Mouse (Mus musculus): ENCODE data around the gene Atp6v0c. TPM values are rescaled to one million over a fixed set of nuclear protein-coding genes. Genes with fewer than 3 reads are reported as not detected.
"Not testable (repeated sequence)": the region's sequence is repeated elsewhere in the genome, so short reads cannot be mapped to it uniquely, and the experiment has no call there.

The Atp6v0c gene
- total RNA-seq, 2 experiments from 2014 or later = 145 to 159 TPM

GRCm38 (mm10) chr17:24157121-24157520, 12.4 kb downstream of the Atp6v0c start:
- DNase-seq = no peak

GRCm38 (mm10) chr17:24156394-24156793, 13.1 kb downstream of the Atp6v0c start:
- DNase-seq = no peak

GRCm38 (mm10) chr17:24155742-24156141, 13.8 kb downstream of the Atp6v0c start:
- no peak for DNase-seq

DNA sequence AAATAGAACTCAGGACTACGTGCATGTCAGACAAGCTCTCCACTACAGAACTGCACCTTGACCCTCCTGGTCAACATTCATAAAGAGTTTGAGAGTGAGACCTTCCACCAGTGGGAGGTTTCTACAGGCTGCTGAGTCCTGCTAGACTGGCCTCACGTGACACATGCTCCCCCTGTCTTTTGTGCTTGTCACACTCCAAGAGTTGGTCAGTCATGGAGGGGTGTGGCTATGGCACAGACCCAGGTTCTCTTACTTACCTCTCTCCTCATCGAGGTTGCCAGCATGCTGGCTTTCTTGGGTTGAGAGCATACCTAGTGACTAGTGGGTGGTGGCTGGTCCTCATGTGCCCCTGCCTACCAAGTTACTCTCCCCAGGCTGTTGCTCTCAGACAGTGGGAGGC, 15.0 kb downstream of the Atp6v0c start:
- DNase-seq = no peak

DNA sequence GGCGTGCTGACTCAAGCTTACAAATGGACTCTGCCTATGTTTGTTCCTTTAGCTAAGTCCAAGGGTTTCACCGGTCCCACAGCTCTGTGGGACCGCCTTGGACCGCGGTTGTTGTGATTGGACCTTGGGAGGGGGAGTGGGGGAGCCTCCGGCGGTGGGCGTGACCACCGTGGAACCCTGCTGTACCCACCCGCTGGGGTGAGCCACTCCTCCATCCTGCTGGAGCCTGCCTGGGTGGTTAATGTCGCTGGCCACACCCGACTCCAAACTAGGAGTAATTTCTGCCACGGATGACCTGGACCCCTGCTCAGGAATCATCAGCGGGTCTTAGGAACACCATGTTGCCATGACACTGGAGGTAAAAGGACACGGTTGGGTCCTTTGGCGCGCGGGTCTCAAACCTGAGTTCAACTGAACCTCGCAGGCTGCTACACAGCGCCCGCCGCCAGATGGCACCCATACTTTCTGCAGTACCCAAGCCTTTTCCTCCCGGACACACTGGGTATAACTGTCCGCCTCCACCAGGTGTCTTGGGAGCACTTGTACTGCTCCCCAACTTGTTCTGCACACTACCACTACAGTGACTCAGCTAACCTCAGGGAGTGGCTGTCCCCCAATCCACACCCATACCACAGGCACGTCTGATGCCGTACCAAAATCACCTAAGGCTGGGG, 17.5 kb downstream of the Atp6v0c start:
- DNase-seq = peak; percentile 56

GRCm38 (mm10) chr17:24151382-24151781, 18.1 kb downstream of the Atp6v0c start:
- DNase-seq = no peak

DNA sequence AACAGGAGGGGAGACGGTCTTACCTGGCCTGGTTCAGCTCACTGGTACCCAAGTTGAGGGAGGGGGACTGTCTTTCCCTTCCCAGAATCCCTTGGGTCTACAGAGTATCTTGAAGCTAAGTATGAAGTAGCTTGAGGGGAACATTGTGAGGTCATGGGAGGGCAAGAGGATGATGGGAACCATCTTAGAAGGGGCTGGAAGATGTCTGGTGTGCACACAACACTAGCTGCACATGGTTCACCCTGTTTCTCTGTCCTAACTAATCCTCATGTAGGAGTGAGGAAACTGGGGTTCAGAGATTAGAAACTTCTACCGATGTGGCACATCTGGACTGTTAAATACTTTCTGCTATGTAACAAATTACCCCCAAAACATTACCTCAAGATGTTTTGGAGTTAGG, 18.7 kb downstream of the Atp6v0c start, which contains the start of gene Pdpk1:
Pdpk1 (minus strand) TSS at position 101 of the 400 bp plus-strand sequence.
- DNase-seq = no peak

- DNase-seq = no peak
These were observed 20.1 kb downstream of the Atp6v0c start for GRCm38 (mm10) chr17:24149421-24149820.

DNA sequence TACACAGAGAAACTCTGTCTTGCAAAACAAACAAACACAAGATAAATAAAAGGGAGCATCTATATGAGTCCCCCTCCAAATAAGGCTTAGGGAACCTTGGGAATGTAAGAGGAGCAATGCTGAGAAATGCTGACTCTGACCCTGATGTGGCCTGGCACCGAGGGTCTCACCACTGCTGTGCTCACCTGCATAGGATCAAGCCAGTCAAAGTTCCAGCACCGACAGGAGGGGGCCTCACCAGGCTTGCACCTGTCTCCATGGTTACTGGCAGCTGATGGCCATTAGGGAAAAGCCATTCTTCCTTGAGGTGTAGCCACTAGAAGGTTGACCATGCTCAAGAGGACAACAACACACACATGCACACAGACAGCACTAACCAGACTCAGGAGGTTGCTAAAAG, 26.6 kb downstream of the Atp6v0c start:
- no peak for DNase-seq

DNA sequence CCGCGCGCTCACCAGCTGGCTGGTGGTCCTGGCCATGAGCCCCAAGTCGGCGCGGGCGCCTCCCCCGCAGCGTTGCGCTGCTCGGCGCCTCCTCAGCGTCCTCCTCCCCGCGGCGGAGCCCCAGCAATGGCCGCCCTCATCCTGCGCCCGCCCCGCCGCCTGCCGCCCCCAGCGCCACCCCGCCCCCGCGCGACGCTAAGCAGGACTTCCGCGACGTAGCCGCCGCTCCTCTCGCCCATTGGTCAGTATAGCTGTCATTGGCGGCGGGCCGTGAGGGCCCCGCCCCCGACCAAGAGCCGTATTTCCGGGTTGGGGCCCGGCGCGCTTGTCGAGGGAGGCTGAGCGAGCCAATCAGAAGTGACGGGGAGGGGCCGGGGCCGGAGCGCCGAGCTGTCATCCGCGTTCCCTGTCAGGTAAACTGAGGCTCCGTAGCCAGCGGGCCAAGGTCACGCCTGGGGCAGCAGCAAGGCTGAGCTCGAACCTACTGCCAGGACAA, 28.0 kb downstream of the Atp6v0c start:
- peak; percentile 99 for DNase-seq

DNA sequence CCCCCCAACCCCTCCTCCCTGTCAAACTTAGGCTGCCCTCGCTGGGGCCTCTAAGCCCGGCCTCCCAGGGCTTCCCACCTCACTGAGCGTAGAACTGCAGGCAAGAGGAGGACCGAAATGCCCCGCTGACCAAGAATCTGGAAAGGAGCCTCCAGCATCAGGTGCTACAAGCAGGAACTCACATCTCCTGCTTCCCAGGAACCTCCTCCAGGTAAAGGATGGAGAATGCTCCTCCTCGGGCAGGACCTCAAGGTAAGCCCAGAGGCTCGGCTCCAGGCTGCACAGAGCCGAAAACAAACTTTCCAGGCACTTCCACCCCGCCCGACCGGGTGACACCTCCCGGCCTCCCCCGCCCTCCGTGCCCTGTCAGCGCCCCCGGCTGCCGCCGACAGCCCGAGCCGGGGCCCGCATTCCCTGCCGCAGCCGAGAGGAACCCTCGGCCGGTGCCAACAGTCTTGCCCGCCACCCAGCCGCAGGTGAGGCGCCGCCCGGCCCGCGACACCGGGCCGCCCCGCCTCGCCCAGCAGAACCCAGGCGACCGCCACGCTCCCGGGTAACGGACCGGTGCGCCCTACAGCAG, 28.6 kb downstream of the Atp6v0c start:
- DNase-seq = peak; percentile 19

GRCm38 (mm10) chr17:24139968-24140367, 29.5 kb downstream of the Atp6v0c start:
- no peak for DNase-seq

- DNase-seq = no peak
These were observed 30.2 kb downstream of the Atp6v0c start for GRCm38 (mm10) chr17:24139256-24139655.

GRCm38 (mm10) chr17:24137226-24137880, 32.1 kb downstream of the Atp6v0c start:
- no peak for DNase-seq

GRCm38 (mm10) chr17:24134062-24134461, 35.4 kb downstream of the Atp6v0c start:
- DNase-seq = no peak

DNA sequence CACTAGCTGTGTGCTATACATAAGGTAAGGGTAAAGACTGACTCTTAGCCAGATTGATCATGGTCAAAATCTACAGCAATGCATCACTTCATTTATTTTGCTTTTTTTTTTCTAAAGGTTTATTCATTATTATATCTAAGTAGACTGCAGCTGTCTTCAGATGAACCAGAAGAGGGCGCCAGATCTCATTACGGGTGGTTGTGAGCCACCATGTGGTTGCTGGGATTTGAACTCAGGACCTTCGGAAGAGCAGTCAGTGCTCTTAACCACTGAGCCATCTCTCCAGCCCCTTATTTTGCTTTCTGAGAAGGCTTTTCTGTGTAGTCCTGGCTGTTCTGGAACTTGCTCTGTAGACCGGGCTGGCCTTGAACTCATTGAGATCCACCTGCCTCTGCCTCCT, 36.6 kb downstream of the Atp6v0c start:
- DNase-seq = not testable (repeated sequence)

- no peak for DNase-seq
These were observed 37.9 kb downstream of the Atp6v0c start for GRCm38 (mm10) chr17:24131570-24131969.

- DNase-seq = not testable (repeated sequence)
These were observed 40.3 kb downstream of the Atp6v0c start for GRCm38 (mm10) chr17:24129246-24129645.

GRCm38 (mm10) chr17:24127592-24127991, 41.9 kb downstream of the Atp6v0c start:
- DNase-seq = no peak

GRCm38 (mm10) chr17:24126801-24127200, 42.7 kb downstream of the Atp6v0c start:
- DNase-seq = no peak

DNA sequence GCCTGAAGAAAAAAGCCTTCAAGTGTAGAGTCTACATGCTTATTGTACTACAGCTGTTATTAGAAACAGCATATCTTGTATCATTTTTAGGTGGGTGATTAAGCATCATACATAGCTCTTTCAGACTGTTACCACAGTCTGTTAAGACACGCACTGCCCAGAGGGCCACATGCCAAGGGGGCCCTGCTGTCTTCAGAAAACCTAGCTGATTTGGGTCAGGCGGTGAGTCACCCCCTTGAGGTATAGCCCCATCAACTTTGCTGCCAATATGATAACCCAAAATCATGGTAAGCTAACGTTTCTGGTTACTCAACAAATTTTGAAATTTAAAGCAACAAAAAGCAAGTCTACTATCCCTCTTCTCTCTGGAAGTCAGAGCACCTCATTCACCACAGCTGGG, 50.1 kb downstream of the Atp6v0c start:
- DNase-seq = no peak

Data from gastrocnemius, postnatal 25 days (tissue).